Mouse (Mus musculus) E14TG2a.4 (cell line): Measurements from ENCODE around the gene Man2c1.

Experiments
- H3K27me3 ChIP-seq: 2 replicates; pipeline ENCODE4 v1.6.1; 2014; ENCODE audit warnings: low read length, control low read depth; ENCODE audit not compliant: insufficient read depth
- H3K36me3 ChIP-seq: 2 replicates; pipeline ENCODE4 v1.6.1; 2014; ENCODE audit warnings: low read length, control low read depth; ENCODE audit not compliant: insufficient read depth
- H3K4me1 ChIP-seq: replicated peaks from 2 replicates; pipeline ENCODE4 v1.6.1; 2014; ENCODE audit warnings: low read depth, low read length, control low read depth
- H3K4me3 ChIP-seq: replicated peaks from 2 replicates; pipeline ENCODE4 v1.5.1; 2014; ENCODE audit warnings: mild to moderate bottlenecking, low read length
- H3K9me3 ChIP-seq: 2 replicates; pipeline ENCODE4 v1.6.1; 2014; ENCODE audit warnings: low read length, control low read depth
- CTCF ChIP-seq: conservative IDR thresholded peaks from 2 replicates; pipeline ENCODE4 v1.5.1; 2014; ENCODE audit warnings: low read length
- NANOG ChIP-seq: IDR thresholded peaks from 2 replicates; pipeline ENCODE4 v1.6.1; 2014; ENCODE audit warnings: borderline replicate concordance, low read length, mixed read lengths
- POU5F1 ChIP-seq: IDR thresholded peaks from 2 replicates; pipeline ENCODE4 v1.6.1; 2014; ENCODE audit warnings: low read length, borderline replicate concordance

Gene Man2c1

DNA sequence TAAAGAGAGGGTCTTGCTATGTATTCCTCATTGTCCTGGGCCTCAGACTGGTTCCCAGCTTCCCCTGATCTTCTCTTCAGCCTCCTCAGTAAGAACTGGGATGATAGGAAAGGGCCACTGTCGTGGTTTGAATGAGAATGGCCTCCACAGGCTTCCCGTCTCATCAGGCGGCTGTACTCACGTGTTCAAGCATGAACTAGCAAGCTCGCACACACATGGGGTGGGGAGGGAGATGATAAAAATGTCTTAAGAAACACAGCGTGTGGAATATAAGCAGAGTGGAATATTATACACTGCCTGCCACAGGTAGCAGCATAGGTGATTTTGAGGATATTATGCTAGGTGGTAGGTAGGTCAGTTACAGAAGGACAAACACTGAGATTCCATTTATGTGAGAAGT, 18.5 kb downstream of the Man2c1 start:
- H3K27me3 ChIP-seq, result no peaks in the 10 kb centered on the region
- TF ChIP-seq CTCF (no peak), NANOG (no peak), POU5F1 (no peak)
- H3K9me3 ChIP-seq, result no peaks in the 10 kb centered on the region
- peaks cover 54% of the 10 kb centered on the region for H3K4me1 ChIP-seq
- peak overlapping the region; percentile 83 for H3K4me3 ChIP-seq
- H3K36me3 ChIP-seq, result peaks cover 17% of the 10 kb centered on the region

DNA sequence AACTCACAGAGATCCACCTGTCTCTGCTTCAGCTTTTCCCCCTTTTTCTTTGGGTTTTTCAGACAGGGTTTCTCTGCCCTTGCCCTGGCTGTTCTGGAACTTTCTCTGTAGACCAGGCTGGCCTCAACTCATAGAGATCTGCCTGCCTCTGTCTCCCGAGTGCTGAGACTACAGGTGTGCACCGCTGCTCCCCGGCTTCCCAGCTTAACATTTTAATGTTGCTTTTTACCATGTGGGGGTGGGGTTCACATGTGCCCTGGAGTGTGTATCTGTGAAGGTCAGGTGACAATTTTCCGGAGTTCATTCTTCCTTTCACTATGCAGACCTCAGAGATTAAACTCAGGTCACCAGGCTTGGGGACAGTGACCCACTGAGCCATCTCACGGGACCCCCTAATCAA, 19.7 kb downstream of the Man2c1 start:
- TF ChIP-seq POU5F1 (no peak), CTCF (no peak), NANOG (no peak)
- H3K36me3 ChIP-seq, result peaks cover 17% of the 10 kb centered on the region
- H3K27me3 ChIP-seq, result no peaks in the 10 kb centered on the region

DNA sequence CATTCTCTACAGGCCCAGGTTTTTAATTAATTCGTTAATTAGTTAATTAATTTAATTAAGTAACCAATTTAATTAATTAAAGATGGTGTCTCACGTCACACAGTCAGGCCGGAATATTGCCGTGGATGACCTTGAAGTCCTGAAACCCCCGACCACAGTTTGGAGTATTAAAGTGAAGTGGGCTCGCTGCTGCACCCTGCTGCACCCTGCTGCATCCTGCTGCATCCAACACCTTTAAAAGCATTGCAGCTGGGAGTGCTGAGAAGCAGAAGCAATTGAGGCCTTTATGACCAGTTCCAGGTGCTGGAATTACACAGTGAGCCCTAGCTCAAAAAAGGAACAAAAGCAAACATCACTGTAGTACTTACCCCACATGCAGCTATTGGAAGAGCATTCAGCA, 21.8 kb downstream of the Man2c1 start:
- Histone ChIP-seq H3K9me3 (no peaks in the 10 kb centered on the region), H3K36me3 (peaks cover 35% of the 10 kb centered on the region), H3K4me3 (no peak overlapping the region), H3K4me1 (peaks cover 55% of the 10 kb centered on the region), H3K27me3 (no peaks in the 10 kb centered on the region)
- TF ChIP-seq POU5F1, result no peak
- no peak for TF ChIP-seq CTCF
- TF ChIP-seq NANOG, result no peak

More for the DNA sequence above, 19.7 kb downstream of the Man2c1 start:
- Histone ChIP-seq H3K9me3 (no peaks in the 10 kb centered on the region), H3K4me3 (no peak overlapping the region), H3K4me1 (peaks cover 52% of the 10 kb centered on the region)

DNA sequence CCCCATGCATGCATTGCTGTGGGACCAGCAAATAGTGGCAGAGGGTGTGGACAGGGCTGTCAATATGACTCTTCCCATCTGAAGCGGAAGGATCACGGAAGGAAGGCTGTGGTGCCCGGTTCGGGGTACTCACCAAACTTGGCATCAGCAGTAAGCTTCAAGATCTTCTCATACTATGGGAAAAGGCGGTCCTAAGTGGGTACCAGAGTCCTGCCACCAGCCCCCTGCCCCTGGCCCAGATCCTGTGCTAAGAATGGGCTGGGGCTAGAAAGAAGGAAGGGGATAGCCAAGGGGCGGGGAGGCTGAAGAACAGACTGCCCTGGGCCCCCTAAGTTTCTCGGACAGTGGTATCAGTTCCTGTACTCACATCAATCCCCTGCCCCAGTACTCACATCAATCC, 25.9 kb downstream of the Man2c1 start:
- peaks cover 44% of the 10 kb centered on the region for H3K4me1 ChIP-seq
- TF ChIP-seq CTCF, result no peak
- TF ChIP-seq NANOG, result no peak
- TF ChIP-seq POU5F1, result no peak
- H3K4me3 ChIP-seq, result peak overlapping the region; percentile 99; the same call in 1 of the 2 replicates
- no peaks in the 10 kb centered on the region for H3K9me3 ChIP-seq
- peaks cover 35% of the 10 kb centered on the region for H3K36me3 ChIP-seq
- H3K27me3 ChIP-seq, result no peaks in the 10 kb centered on the region

DNA sequence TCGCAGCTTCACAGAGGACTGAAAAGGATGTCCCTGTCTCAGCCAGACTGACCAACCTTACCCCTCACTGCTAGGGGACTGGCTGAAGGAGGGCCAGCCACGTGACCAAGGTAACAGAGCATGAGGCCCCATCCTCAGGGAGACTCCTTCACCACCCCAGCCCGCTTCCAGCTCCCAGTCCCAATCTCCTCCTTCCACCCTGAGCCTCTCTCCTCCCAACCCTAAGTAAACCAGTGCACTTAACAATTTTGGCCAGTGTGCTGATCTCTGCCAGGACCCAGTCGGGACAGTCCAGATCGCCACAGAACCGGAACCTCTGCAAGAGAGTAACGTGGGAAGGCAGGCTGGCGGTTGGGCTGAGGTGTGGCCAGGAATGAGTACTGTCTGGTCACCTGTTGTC, 26.3 kb downstream of the Man2c1 start:
- H3K9me3 ChIP-seq, result no peaks in the 10 kb centered on the region
- H3K4me1 ChIP-seq, result peaks cover 48% of the 10 kb centered on the region
- H3K4me3 ChIP-seq, result peak overlapping the region; percentile 99
- TF ChIP-seq NANOG (no peak), CTCF (no peak), POU5F1 (no peak)
- H3K27me3 ChIP-seq, result no peaks in the 10 kb centered on the region
- H3K36me3 ChIP-seq, result peaks cover 35% of the 10 kb centered on the region

DNA sequence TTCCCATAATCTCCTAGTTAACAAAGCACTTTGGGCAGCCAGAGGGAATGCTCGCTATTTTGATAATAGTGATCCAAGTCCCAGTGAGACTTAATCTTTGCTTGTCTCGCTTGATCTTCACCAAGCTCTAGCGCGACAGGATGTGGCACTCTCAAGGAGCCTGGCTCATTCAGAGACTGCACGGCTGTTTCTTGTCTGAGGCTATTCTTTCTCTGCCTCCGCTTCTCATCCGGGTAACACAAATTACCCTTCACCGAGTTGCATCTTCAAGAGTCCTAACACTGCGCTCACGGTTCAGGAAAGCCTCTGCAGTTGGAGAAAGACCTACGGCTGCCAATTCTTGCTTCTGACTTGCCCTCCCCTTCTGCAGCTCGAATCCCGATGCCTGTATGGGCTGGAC, 27.0 kb downstream of the Man2c1 start:
- Histone ChIP-seq H3K36me3 (peaks cover 35% of the 10 kb centered on the region), H3K27me3 (no peaks in the 10 kb centered on the region), H3K4me3 (peak overlapping the region; percentile 99), H3K9me3 (no peaks in the 10 kb centered on the region), H3K4me1 (peaks cover 55% of the 10 kb centered on the region)
- no peak for TF ChIP-seq NANOG
- TF ChIP-seq CTCF, result no peak
- TF ChIP-seq POU5F1, result no peak

DNA sequence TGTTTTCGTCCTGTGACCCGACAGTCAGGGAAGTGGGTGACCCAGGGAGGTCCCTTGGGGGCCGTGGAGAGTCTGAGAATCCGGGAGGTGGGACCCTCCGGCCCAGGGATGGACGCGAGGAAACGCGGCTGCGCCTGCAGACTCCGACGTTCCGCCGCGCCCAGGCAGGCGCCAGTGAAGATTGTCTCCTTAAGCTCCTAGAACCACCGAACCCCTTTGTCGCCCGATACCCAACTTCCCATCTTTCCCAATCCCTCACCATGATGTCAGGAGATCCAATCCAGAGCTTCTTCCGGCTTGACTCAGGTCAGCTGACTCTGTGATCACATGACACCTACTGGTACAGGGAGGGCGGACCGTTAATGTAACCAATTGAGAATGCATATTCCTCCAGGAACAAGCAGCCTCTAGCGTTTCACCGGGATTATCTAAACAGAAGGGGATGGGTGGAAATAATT, 27.6 kb downstream of the Man2c1 start, which contains the start of gene Commd4:
Gene Commd4, minus strand, starts transcription at position 319 of the 458 bp plus-strand sequence.
- Histone ChIP-seq H3K27me3 (no peaks in the 10 kb centered on the region), H3K4me1 (peaks cover 60% of the 10 kb centered on the region), H3K36me3 (peaks cover 32% of the 10 kb centered on the region), H3K9me3 (no peaks in the 10 kb centered on the region), H3K4me3 (peak within 1 kb of the TSS; percentile 99)
- TF ChIP-seq CTCF (no peak), POU5F1 (no peak), NANOG (no peak)

DNA sequence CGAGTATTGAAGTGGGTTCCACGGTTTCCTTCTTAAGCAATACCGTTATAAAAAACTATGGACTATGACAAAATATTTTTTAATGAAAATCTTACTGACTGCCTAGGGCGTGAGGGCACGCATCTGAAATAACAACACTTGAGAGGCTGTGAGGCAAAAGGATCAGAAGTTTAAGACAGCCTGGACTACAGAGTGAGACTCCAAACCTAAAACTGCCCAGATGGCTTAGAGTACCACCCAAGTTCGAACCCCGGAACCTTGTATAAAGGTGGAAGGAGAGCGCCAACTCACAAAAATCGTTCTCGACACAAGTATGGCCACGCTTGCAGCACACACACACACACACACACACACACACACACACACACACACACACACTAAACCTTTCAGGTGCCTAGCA, 28.0 kb downstream of the Man2c1 start:
- TF ChIP-seq POU5F1, result no peak
- no peak for TF ChIP-seq NANOG
- TF ChIP-seq CTCF, result no peak
- H3K27me3 ChIP-seq, result no peaks in the 10 kb centered on the region
- H3K4me3 ChIP-seq, result peak overlapping the region; percentile 99
- no peaks in the 10 kb centered on the region for H3K9me3 ChIP-seq
- peaks cover 30% of the 10 kb centered on the region for H3K36me3 ChIP-seq
- H3K4me1 ChIP-seq, result peaks cover 65% of the 10 kb centered on the region

DNA sequence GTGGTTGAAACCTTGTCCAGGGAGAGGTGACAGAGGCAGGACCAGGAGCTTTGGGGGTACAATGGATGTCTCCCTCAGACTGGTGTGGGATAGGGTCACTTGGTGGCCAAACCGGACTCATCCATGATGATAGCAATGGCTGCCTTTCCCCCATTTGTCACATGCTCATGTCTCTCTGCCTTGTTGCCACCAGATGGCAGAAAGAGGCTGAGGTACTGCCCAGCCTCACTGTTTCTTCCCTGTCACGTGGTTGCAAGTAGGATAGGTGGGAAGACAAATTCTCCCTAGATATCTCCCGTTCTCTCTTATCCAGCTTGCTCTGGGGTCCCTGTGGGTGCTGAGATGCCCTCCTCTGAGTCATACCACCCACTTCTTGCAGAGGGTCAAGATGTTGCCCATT, 32.0 kb downstream of the Man2c1 start:
- no peaks in the 10 kb centered on the region for H3K9me3 ChIP-seq
- 0 out of 2 replicates have a peak, but pooled peaks have one; percentile 25 for TF ChIP-seq CTCF
- no peak for TF ChIP-seq POU5F1
- TF ChIP-seq NANOG, result no peak
- no peaks in the 10 kb centered on the region for H3K36me3 ChIP-seq
- no peak overlapping the region for H3K4me3 ChIP-seq
- no peaks in the 10 kb centered on the region for H3K27me3 ChIP-seq
- peaks cover 72% of the 10 kb centered on the region for H3K4me1 ChIP-seq
